Mouse (Mus musculus) CD8-positive naive resting alpha-beta T cell, adult 57 days (primary cell): ENCODE data around the gene Gpx1. TPM values are rescaled to one million over a fixed set of nuclear protein-coding genes. Genes with fewer than 3 reads are reported as not detected.

Experiments used
- total RNA-seq: library from RNA; stranded (reverse); gene quantifications from one replicate; pipeline ENCODE4 v1.2.4, GENCODE M21; 2023

Gpx1 gene
- total RNA-seq = 217 TPM

DNA sequence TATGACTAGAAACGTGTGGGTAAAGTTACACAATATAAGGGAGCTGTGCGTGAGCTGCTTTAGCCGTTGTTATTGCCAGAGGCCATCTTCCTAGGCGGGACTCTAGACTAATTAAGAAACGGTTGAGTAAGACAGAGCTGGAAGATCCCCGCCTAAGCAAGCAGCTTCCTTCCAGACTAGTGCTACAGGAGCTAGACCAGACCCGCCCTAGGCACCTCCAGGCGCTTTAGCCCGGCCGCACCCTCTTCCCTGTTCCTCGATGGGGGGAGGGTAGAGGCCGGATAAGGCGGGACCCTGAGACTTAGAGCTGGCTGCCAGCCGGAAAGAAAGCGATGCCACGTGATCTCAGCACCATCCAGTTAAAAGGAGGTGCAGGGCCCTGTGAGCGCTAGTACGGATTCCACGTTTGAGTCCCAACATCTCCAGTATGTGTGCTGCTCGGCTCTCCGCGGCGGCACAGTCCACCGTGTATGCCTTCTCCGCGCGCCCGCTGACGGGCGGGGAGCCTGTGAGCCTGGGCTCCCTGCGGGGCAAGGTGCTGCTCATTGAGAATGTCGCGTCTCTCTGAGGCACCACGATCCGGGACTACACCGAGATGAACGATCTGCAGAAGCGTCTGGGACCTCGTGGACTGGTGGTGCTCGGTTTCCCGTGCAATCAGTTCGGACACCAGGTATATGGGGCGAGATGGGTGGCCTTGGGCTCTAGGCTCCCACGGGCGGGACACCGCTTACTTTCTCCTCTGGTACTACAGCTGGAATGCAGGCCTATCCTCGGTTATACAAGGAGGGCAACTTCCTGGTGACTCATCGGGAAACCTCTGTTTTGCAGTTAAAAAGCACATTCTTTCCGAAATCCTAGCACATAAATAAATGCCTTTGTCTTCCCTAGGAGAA, at the start of gene Gpx1:
TSS of gene Gpx1 (plus strand) at position 18 of the 896 bp plus-strand sequence.

GRCm38 (mm10) chr9:108290016-108290750, 48.5 kb upstream of the Gpx1 start, which contains the start of gene Nicn1:
Nicn1 (plus strand) TSS chr9:108290429.

DNA sequence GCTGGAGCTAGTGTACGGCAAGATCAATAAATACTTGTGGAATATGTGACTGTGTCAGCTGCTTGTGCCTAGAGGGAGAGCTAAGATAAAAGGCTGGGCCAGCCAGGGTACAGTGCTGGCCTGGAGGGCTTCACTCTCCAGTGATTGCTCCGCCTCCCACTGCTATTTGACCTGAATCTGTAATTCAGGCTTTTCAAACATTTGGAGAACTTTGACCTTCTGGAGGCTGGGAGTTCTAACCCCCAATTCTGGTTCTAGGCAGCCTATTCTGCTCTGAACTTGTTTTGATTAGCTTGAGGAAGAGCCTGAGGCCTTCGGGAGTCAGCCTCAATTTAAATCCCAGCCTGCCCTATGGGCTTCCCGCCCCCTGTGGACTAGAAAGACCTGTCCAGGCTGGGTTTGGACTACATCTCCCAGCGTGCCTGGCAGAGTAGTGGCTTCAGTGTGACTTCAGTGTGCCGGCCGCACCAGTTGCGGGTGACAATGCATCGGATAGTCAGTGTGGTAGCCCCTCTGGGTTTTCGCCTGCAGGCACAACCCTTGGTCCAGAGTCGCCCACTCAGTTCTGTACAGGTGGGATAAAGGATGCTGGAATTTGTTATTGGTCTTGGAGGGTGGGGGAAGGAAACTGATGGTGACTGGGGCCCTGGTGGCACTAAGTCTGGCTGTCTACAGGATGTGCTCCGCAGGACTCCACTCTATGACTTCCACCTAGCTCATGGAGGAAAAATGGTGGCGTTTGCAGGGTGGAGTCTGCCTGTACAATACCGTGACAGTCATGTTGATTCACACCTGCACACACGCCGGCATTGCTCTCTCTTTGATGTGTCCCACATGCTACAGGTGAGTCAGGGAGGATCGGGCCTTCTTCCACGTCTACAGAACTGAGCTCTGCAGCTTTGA, 42.0 kb upstream of the Gpx1 start, which contains the start of gene Amt:
TSS of gene Amt (plus strand) at position 401 of the 903 bp plus-strand sequence.

GRCm38 (mm10) chr9:108305629-108306520, 32.8 kb upstream of the Gpx1 start, which contains the start of the genes Rhoa and Tcta:
Rhoa (plus strand) TSS chr9:108306129.
Tcta (minus strand) TSS chr9:108306160.

DNA sequence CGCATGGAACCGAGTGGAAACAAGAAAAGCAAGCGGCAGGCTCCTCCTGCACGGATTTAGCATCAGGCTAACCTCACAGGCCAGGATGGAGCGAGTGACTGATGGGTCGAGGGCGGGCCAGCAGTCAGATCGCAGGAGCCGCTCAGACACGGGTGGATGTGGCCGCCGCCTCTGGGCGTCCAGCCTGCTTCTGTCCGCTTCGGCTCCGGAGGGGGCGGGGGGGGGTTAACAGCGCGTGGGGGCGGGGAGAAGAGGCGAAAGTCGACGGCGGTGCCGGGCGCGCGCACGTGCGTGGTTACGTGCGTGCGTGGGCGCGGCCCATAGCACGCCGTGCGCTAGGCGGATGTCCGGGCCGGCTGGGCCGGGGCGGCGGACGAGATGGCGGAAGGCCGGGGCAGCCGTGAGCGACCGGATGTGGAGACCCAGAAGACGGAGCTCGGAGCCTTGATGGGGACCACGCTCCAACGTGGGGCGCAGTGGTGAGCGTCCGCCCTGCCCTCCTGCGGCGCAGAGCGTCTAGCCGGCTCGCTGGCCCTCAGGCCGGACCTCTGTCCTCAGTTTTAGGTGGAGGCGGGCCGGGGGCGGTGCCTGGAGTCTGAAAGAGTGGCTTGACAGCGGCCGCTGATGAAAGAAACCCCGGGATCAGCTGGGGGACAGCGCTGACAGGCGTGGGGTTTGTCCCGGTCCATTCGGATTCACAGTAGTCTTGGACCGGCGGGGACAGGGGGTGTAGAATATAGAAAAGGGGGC, 9.0 kb downstream of the Gpx1 start, which contains the start of gene Usp4:
TSS of gene Usp4 (plus strand) at position 314 of the 750 bp plus-strand sequence.

Other genes with a start within 250 kb of the Gpx1 start
- gene Apeh, start 244.3 kb upstream of the Gpx1 start, total RNA-seq = 111 TPM
- gene Bsn, start 148.5 kb upstream of the Gpx1 start, total RNA-seq = 0.64 TPM
- 33.8 TPM for gene Dag1, start 74.9 kb upstream of the Gpx1 start, total RNA-seq
- gene Nicn1, start 48.5 kb upstream of the Gpx1 start, total RNA-seq = 3.4 TPM
- gene Amt, start 42.0 kb upstream of the Gpx1 start, total RNA-seq = 2.9 TPM
- gene Rhoa, start 32.8 kb upstream of the Gpx1 start, total RNA-seq = 365 TPM
- gene Tcta, start 32.7 kb upstream of the Gpx1 start, total RNA-seq = 8.1 TPM
- gene Usp4, start 8.9 kb downstream of the Gpx1 start, total RNA-seq = 150 TPM
- gene 1700102P08Rik, start 53.9 kb downstream of the Gpx1 start, total RNA-seq = 5.4 TPM
- gene Ccdc36, start 89.6 kb downstream of the Gpx1 start, total RNA-seq = not detected
- not detected for gene BC048562, start 97.6 kb downstream of the Gpx1 start, total RNA-seq
- gene Ccdc71, start 121.6 kb downstream of the Gpx1 start, total RNA-seq = 35.5 TPM
- 5.8 TPM for gene Klhdc8b, start 122.7 kb downstream of the Gpx1 start, total RNA-seq
- gene Lamb2, start 140.8 kb downstream of the Gpx1 start, total RNA-seq = 0.15 TPM
- 285 TPM for gene Usp19, start 151.7 kb downstream of the Gpx1 start, total RNA-seq
- 183 TPM for gene Qars, start 168.8 kb downstream of the Gpx1 start, total RNA-seq
- 225 TPM for gene Qrich1, start 177.9 kb downstream of the Gpx1 start, total RNA-seq
- gene Impdh2, start 221.4 kb downstream of the Gpx1 start, total RNA-seq = 196 TPM
- 22.9 TPM for gene Ndufaf3, start 228.5 kb downstream of the Gpx1 start, total RNA-seq
- 55.2 TPM for gene Dalrd3, start 231.0 kb downstream of the Gpx1 start, total RNA-seq
- gene Wdr6, start 239.8 kb downstream of the Gpx1 start, total RNA-seq = 29.0 TPM